Mouse (Mus musculus) testis, postnatal 10 days (tissue): ENCODE measurements around the gene Klhdc8b.

Source experiments
- DNase-seq: peaks from one replicate; pipeline ENCODE4 v3.0.0; 2021; ENCODE audit warnings: low spot score

Klhdc8b gene

GRCm38 (mm10) chr9:108451519-108452160 lies 9.7 kb downstream of the Klhdc8b start:
- DNase-seq: no peak

- no peak for DNase-seq
These were observed 10.2 kb downstream of the Klhdc8b start for GRCm38 (mm10) chr9:108451170-108451493.

- DNase-seq: peak; percentile 62
These were observed 10.8 kb downstream of the Klhdc8b start for GRCm38 (mm10) chr9:108450292-108451169.

GRCm38 (mm10) chr9:108449860-108450259 lies 11.5 kb downstream of the Klhdc8b start:
- no peak for DNase-seq

GRCm38 (mm10) chr9:108445125-108445524 lies 16.3 kb downstream of the Klhdc8b start:
- no peak for DNase-seq

- DNase-seq: no peak
These were observed 20.0 kb downstream of the Klhdc8b start for GRCm38 (mm10) chr9:108441236-108441919.

- no peak for DNase-seq
These were observed 20.9 kb downstream of the Klhdc8b start for GRCm38 (mm10) chr9:108440485-108440884.

- no peak for DNase-seq
These were observed 22.2 kb downstream of the Klhdc8b start for GRCm38 (mm10) chr9:108439176-108439575.

- DNase-seq: no peak
These were observed 25.2 kb downstream of the Klhdc8b start, which contains the start of gene BC048562 for GRCm38 (mm10) chr9:108436182-108436581. TSS of gene BC048562 (plus strand) at chr9:108436482.

- DNase-seq: peak; percentile 76
These were observed 29.8 kb downstream of the Klhdc8b start for GRCm38 (mm10) chr9:108431431-108432067.

GRCm38 (mm10) chr9:108428384-108428783 lies 33.0 kb downstream of the Klhdc8b start, which contains the start of gene Ccdc36:
TSS of gene Ccdc36 (minus strand) at chr9:108428484.
- no peak for DNase-seq

GRCm38 (mm10) chr9:108412221-108412620 lies 49.2 kb downstream of the Klhdc8b start:
- peak; percentile 69 for DNase-seq

GRCm38 (mm10) chr9:108411381-108411942 lies 49.9 kb downstream of the Klhdc8b start:
- no peak for DNase-seq

GRCm38 (mm10) chr9:108409535-108409934 lies 51.8 kb downstream of the Klhdc8b start:
- DNase-seq: no peak

GRCm38 (mm10) chr9:108404451-108404850 lies 56.9 kb downstream of the Klhdc8b start:
- no peak for DNase-seq

GRCm38 (mm10) chr9:108403081-108403480 lies 58.3 kb downstream of the Klhdc8b start:
- no peak for DNase-seq

GRCm38 (mm10) chr9:108401186-108401960 lies 60.0 kb downstream of the Klhdc8b start:
- peak; percentile 67 for DNase-seq

- no peak for DNase-seq
These were observed 63.1 kb downstream of the Klhdc8b start for GRCm38 (mm10) chr9:108398324-108398723.
